Mouse (Mus musculus) neural tube, embryonic 14.5 days (tissue): ENCODE data around the gene Slc6a19. TPM values are rescaled to one million over a fixed set of nuclear protein-coding genes. Genes with fewer than 3 reads are reported as not detected.
A peak's percentile ranks its signal among the peaks of the same experiment; 100 is the strongest.
"Not testable (repeated sequence)": the region's sequence is repeated elsewhere in the genome, so short reads cannot be mapped to it uniquely, and the experiment has no call there.

Experiments used
- ATAC-seq: fragments of 200-750 bp; cut with Nextera tagmentation; 2 replicates; pipeline ENCODE4 v1.8.0; 2017; ENCODE audit warnings: low read depth, mild to moderate bottlenecking, moderate TSS enrichment, moderate library complexity
- H3K27ac ChIP-seq: fragments of 300-500 bp; sonication (generic); 2 replicates; pipeline ENCODE4 v1.5.1; 2014; ENCODE audit warnings: low read depth, mild to moderate bottlenecking, control low read depth, low read length, moderate library complexity, mixed read lengths
- H3K27me3 ChIP-seq: fragments of 300-500 bp; sonication (generic); 2 replicates; pipeline ENCODE4 v1.6.1; 2014; ENCODE audit warnings: low read length; ENCODE audit not compliant: control insufficient read depth, insufficient read depth
- H3K36me3 ChIP-seq: fragments of 300-500 bp; sonication (generic); 2 replicates; pipeline ENCODE4 v1.6.1; 2014; ENCODE audit warnings: low read length, mixed read lengths; ENCODE audit not compliant: control insufficient read depth, insufficient read depth
- H3K4me1 ChIP-seq: fragments of 300-500 bp; sonication (generic); 2 replicates; pipeline ENCODE4 v1.6.1; 2014; ENCODE audit warnings: low read length; ENCODE audit not compliant: control insufficient read depth, insufficient read depth
- H3K4me2 ChIP-seq: fragments of 300-500 bp; sonication (generic); 2 replicates; pipeline ENCODE4 v1.6.1; 2014; ENCODE audit warnings: mild to moderate bottlenecking, low read depth, low read length, control low read depth
- H3K4me3 ChIP-seq: fragments of 300-500 bp; sonication (generic); 2 replicates; pipeline ENCODE4 v1.5.1; 2014; ENCODE audit warnings: low read depth, low read length, control low read depth, mixed read lengths
- H3K9ac ChIP-seq: fragments of 300-500 bp; sonication (generic); replicated peaks from 2 replicates; pipeline ENCODE4 v1.6.1; 2014; ENCODE audit warnings: low read depth, mild to moderate bottlenecking, control low read depth, low read length, mixed read lengths
- H3K9me3 ChIP-seq: fragments of 300-500 bp; sonication (generic); 2 replicates; pipeline ENCODE4 v1.6.1; 2016; ENCODE audit warnings: low read length; ENCODE audit not compliant: control insufficient read depth
- WGBS: fragments of 180-500 bp; shearing (Covaris S2); extraction: QIAGEN DNeasy Blood & Tissue Kit; methylation state at CpG from one replicate; pipeline ENCODE4 v1.1.7; 2014; 5-methylcytosine and 5-hydroxymethylcytosine counted together
- polyA plus RNA-seq: library from polyadenylated mRNA; unstranded; fragments of >200 nt; fragmentation: Nextera tagmentation; extraction: Ambion mirVana; gene quantifications from 2 replicates; pipeline ENCODE4 v1.2.1, GENCODE M21; 2014

Gene Slc6a19
- polyA plus RNA-seq, 1 experiment from 2014 or later = 0.07 TPM

DNA sequence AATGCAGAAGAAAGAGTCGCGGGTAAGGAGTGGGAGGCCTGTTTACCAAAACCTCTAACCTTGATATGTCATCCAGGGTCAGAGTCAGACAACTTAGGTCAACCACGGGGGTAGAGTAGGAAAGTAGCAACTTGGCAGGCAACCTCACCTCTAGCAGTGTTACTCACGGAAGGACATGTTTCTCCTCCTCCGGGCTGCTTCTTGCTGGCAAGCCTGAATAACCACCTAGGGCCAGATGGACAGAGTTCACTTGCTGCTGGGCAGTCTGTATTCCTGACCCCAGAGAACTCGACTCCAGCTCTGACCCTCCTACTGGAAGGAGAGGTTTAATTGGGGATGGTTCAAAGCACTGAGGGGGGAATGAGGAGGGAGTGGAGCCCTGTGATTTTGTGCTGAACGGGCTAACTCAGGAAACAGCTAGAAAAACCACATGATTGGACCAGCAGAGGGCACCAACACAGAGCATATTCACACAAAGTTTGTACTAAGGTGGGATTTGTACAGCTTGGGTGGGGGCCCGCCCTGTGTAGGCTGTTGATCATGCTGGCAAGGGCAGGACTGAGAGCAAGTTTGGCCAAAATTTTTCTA is 18.5 kb upstream of the Slc6a19 start:
- H3K27ac ChIP-seq = no peak overlapping the region
- no peaks in the 10 kb centered on the region for H3K9me3 ChIP-seq
- ATAC-seq = peak; percentile 51; the same call in 1 of the 2 replicates
- H3K4me3 ChIP-seq = no peak overlapping the region
- no peaks in the 10 kb centered on the region for H3K36me3 ChIP-seq
- 47% methylated on average over 8 of the region's 8 CpGs for WGBS
- H3K27me3 ChIP-seq = no peaks in the 10 kb centered on the region
- H3K4me1 ChIP-seq = no peaks in the 10 kb centered on the region
- no peak overlapping the region for H3K9ac ChIP-seq
- H3K4me2 ChIP-seq = no peak overlapping the region

DNA sequence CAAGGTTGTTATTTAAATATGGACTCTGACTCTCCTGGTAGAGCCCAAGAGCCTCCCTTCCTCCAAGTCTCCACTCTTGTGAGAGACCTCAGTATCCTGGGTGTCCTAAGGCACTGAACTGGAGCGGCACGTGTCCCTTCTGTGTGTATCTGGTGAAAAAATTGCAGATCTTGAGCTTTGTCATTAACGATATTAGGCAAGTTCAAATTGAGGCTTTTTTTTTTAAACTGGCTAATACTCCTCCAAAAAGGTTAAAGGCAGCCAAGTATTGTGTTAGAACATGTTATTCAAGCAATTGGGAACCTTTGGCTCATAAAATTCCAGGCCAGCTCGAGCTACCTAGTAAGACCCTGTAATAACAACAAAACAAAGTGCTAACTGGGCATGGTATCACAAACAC is 15.6 kb upstream of the Slc6a19 start:
- no peak overlapping the region for H3K4me2 ChIP-seq
- H3K9ac ChIP-seq = no peak overlapping the region
- ATAC-seq = no peak
- no peaks in the 10 kb centered on the region for H3K27me3 ChIP-seq
- no peak overlapping the region for H3K27ac ChIP-seq
- no peaks in the 10 kb centered on the region for H3K9me3 ChIP-seq
- 88% methylated on average over 4 of the region's 4 CpGs for WGBS
- H3K4me3 ChIP-seq = no peak overlapping the region
- H3K4me1 ChIP-seq = no peaks in the 10 kb centered on the region
- no peaks in the 10 kb centered on the region for H3K36me3 ChIP-seq

DNA sequence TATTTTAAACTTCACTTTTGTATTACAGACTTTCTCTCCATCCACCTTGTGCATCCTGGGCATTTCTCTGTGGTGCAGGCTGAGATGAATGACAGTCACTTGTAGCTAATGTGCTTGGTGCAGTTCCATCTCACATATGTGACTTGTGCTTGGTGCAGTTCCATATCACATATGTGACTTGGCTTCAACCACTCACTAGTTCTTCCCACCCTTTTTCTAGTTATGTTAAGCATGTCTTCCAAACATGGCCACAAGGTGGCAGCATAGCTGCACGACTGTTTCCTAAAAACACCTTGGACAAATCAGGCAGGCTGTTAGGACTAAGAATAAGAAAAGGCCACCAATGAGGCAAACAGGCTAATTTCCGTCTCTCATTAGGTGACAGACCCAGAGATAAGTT is 13.6 kb upstream of the Slc6a19 start:
- no peaks in the 10 kb centered on the region for H3K27me3 ChIP-seq
- no peak overlapping the region for H3K4me3 ChIP-seq
- H3K4me2 ChIP-seq = no peak overlapping the region
- H3K9me3 ChIP-seq = no peaks in the 10 kb centered on the region
- H3K4me1 ChIP-seq = no peaks in the 10 kb centered on the region
- no peaks in the 10 kb centered on the region for H3K36me3 ChIP-seq
- no peak overlapping the region for H3K27ac ChIP-seq
- ATAC-seq = peak; percentile 80
- WGBS = 0% methylated on average over 2 of the region's 2 CpGs
- no peak overlapping the region for H3K9ac ChIP-seq

DNA sequence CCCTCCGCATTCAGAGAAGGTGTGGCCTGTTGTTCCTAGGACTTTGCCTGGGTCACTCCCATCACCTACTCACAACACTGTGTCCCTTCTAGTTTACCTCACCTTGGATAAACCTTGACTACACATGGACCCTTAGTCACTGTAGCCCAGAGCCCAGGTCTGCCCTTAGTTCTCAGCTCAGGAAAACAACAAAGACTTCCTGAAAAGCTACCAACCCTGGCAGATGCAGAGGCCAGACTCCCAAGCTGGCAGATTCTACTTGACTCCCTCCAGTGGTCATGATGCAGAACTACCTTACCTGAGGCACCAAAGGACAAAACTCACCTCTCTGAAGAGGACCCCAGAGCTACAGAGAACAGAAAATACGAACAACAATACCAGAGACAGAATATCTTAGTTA is 9.4 kb upstream of the Slc6a19 start:
- H3K9me3 ChIP-seq = no peaks in the 10 kb centered on the region
- H3K27me3 ChIP-seq = no peaks in the 10 kb centered on the region
- 69% methylated on average over 2 of the region's 2 CpGs for WGBS
- H3K27ac ChIP-seq = no peak overlapping the region
- H3K4me3 ChIP-seq = no peak overlapping the region
- no peaks in the 10 kb centered on the region for H3K36me3 ChIP-seq
- H3K4me1 ChIP-seq = no peaks in the 10 kb centered on the region
- no peak overlapping the region for H3K9ac ChIP-seq
- ATAC-seq = no peak
- no peak overlapping the region for H3K4me2 ChIP-seq

DNA sequence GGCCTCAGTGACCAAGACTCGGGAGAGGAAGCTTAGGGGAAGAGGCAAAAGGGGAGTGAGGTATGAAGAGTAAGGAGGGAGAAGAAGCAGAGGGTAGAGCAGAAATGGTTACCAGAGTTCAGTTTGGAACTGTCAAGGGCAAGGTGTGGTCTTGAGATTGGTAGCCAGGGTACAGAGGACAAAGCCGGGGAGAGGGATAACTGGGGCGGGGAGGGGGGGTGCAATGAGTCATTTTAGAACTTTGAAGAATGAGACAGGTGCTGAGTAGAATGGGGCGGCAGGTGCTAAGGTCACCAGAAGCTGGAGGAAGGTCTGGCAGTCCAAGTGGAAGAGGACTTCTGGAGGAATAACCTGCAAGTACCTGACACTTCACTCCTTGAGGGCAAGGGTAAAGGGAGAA is 8.5 kb upstream of the Slc6a19 start:
- no peak for ATAC-seq
- no peak overlapping the region for H3K27ac ChIP-seq
- WGBS = 94% methylated on average over 4 of the region's 4 CpGs
- H3K9ac ChIP-seq = no peak overlapping the region
- H3K4me1 ChIP-seq = no peaks in the 10 kb centered on the region
- H3K9me3 ChIP-seq = no peaks in the 10 kb centered on the region
- no peaks in the 10 kb centered on the region for H3K36me3 ChIP-seq
- H3K27me3 ChIP-seq = no peaks in the 10 kb centered on the region
- H3K4me2 ChIP-seq = no peak overlapping the region
- no peak overlapping the region for H3K4me3 ChIP-seq

DNA sequence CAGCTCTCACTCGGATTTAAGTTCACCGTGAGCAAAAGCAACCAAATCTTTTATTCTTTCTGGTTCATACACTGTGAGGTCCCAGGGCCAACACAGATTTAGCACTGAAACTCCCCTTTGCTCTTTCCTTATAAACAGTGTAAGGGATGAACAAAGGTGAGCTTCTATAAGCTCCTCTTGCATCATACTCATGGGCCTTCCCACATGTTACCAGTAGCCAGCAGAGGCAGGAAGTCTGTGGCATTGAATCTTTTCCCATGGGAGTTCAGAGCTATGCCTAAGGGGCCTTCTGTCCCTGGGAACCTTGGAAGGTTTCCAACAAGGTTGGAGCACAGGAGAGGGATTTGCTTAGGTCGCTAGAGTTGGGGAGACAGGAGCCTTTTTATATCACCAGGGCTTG is 7.6 kb upstream of the Slc6a19 start:
- 87% methylated on average over 3 of the region's 3 CpGs for whole genome bisulfite sequencing
- Histone ChIP-seq H3K9me3 (no peaks in the 10 kb centered on the region), H3K4me3 (no peak overlapping the region), H3K9ac (no peak overlapping the region), H3K4me2 (no peak overlapping the region), H3K36me3 (no peaks in the 10 kb centered on the region), H3K27me3 (no peaks in the 10 kb centered on the region), H3K27ac (no peak overlapping the region), H3K4me1 (no peaks in the 10 kb centered on the region)
- no peak for ATAC-seq

DNA sequence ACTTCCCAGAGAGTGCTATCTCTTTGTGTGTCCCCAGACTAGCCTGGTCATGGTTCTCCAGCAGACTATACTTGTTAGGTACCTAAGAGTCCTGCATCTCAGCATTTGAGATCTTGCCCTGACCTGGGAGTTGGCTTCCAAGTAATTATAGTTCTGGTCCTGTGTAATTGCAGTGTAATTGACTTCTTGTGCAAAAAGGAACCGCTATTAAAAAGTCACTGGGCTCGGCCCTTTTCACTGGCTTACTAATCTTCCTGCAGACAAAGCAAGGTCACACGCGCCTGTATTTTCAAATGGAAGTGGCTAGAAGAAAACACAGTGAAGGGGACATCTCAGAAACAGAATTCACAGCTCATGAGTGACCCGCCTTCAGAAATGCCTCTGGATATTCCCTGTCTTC is 7.1 kb upstream of the Slc6a19 start:
- no peak overlapping the region for H3K4me3 ChIP-seq
- H3K9me3 ChIP-seq = no peaks in the 10 kb centered on the region
- H3K9ac ChIP-seq = no peak overlapping the region
- H3K27ac ChIP-seq = no peak overlapping the region
- no peak overlapping the region for H3K4me2 ChIP-seq
- ATAC-seq = no peak
- 89% methylated on average over 5 of the region's 5 CpGs for WGBS
- H3K36me3 ChIP-seq = no peaks in the 10 kb centered on the region
- no peaks in the 10 kb centered on the region for H3K27me3 ChIP-seq
- H3K4me1 ChIP-seq = no peaks in the 10 kb centered on the region

DNA sequence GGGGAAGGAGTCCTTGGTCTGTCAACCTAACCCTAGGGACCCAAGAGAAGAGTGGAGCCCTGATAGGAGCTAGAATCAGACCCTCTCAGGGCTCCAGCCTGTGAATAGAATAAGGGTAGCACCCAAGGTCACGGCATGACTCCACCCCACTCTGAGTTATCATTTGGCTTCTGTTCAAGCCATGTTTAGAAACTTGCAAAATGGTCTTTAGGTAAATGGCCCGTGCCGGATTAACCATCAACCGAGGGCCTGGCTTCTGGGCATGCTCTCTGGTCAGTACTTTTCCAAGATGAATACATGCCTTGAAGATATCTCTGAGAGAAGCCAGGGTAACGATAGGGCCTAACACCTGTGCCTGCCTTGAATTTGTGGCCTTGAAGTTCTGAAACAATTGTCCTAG is 6.6 kb upstream of the Slc6a19 start:
- H3K36me3 ChIP-seq = no peaks in the 10 kb centered on the region
- no peak overlapping the region for H3K9ac ChIP-seq
- 93% methylated on average over 5 of the region's 5 CpGs for WGBS
- H3K27ac ChIP-seq = no peak overlapping the region
- H3K4me3 ChIP-seq = no peak overlapping the region
- no peaks in the 10 kb centered on the region for H3K27me3 ChIP-seq
- no peak overlapping the region for H3K4me2 ChIP-seq
- no peaks in the 10 kb centered on the region for H3K9me3 ChIP-seq
- H3K4me1 ChIP-seq = no peaks in the 10 kb centered on the region
- ATAC-seq = no peak

DNA sequence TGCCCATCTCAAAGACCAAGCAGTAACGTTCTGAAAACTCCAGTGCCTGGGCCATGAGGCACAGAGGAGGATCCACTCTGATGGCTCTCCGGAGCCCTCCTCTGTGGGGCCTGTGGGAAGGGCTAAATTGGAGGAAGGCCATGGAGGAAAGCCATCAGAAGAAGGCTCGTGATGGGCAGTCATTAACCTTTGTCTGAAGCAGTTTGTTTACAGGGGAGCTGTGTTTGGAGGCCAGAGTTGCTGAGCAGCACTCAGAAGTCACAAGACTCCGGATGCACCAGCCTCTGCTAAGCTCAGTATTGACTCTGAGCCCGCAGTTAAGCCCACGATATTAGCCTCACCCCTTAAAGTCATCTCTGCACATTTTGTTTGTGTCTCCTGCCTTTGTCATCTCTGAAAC is 4.8 kb upstream of the Slc6a19 start:
- Histone ChIP-seq H3K9me3 (no peaks in the 10 kb centered on the region), H3K27ac (no peak overlapping the region), H3K4me1 (no peaks in the 10 kb centered on the region), H3K9ac (no peak overlapping the region), H3K36me3 (no peaks in the 10 kb centered on the region), H3K4me2 (no peak overlapping the region), H3K27me3 (no peaks in the 10 kb centered on the region), H3K4me3 (no peak overlapping the region)
- ATAC-seq = no peak
- 63% methylated on average over 6 of the region's 6 CpGs for WGBS

DNA sequence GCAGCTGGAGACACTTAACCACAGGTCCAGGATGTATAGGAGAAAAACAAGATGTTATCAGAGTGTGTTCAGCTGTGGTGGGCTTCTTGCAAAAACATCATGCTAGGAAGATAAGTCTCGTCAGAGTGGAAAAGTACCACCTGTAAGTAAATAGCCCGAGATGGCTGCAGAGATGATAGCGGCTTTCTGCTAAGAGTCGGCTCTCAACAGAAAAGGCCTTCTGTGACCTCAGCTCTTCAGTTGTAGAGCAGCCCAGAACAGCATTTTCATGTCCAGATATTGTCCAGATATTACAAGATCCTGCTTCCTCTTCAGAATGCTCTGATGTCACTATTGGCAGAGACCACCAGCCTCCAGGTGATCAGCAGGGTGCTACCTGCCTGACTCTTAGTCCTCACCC is 1.2 kb downstream of the Slc6a19 start:
- H3K4me1 ChIP-seq, H3K36me3 ChIP-seq, ATAC-seq, H3K27me3 ChIP-seq, H3K27ac ChIP-seq, H3K9me3 ChIP-seq, H3K4me3 ChIP-seq, H3K9ac ChIP-seq, H3K4me2 ChIP-seq: not testable (repeated sequence)
- WGBS = 86% methylated on average over 4 of the region's 4 CpGs
